Mouse (Mus musculus): ENCODE results near the gene Dgkg.

Dgkg gene

DNA sequence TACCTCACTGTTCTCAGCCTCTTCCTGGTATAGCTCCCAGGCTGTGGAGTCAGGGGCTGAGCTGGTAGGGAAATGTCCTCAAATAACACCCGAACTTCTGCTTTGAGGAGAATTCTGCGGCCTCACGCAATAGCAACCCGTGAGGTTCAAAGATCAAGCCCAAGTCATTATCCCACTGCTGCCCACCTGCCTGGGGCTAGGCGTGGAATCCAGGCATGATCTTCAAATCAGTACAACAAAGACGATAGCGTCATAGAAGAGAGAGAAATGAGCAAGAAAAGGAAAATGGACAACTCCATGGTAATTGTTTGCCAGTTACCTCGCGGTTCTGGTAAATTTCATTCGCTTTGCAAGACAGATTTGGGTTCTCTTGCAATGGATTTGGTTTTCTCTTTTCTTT is 109.3 kb downstream of the Dgkg start:
- DNase-seq (ENCODE audit: low read depth, low spot score), result no peak

DNA sequence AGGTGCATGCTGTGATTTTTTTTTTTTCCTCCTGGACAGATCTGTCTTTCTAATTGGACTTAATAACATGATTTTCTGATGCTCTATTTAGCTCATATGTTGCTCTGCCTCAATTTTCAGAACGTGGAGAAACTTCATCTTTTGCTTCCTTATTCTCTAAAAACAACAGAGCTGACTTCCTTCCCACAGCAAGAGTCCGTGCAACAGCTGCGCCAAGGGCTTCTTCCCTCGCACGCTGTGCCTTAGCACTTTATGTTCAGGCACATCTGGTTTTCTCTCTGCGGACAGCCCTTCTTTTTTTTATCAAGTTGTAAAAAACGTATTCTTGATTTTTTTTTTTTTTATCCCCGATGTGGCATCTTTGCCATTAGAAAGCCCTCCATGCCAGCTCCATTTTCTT is 111.2 kb downstream of the Dgkg start:
- DNase-seq (ENCODE audit: low read depth, low spot score), result no peak

- DNase-seq (ENCODE audit: low read depth, low spot score), result no peak
These were observed 111.9 kb downstream of the Dgkg start for GRCm38 (mm10) chr16:22545016-22545561.

GRCm38 (mm10) chr16:22542691-22543141 is 114.3 kb downstream of the Dgkg start:
- no peak for DNase-seq (ENCODE audit: low read depth, low spot score)

GRCm38 (mm10) chr16:22539275-22539674 is 117.7 kb downstream of the Dgkg start:
- DNase-seq (ENCODE audit: low read depth, low spot score), result no peak

- DNase-seq (ENCODE audit: low read depth, low spot score), result no peak
These were observed 120.3 kb downstream of the Dgkg start for GRCm38 (mm10) chr16:22536581-22537160.

DNA sequence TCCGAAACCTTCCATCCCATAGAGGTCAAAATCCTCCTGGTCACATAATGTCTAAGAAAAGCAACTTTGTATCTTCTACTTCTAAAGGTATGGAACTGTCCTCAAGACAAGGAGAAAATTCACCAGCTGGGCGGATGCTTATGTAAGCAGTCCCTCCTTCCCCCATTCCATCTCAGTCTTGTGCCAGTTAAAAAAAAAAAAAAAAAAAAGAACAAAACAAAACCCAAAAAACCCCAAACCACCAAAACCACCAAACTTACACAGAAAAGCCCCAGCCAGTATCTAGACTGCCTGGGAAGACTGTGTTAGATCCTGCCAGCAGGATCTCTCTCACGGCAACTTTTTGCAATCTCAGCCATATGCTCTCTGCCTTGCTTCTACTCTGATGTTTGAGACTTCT is 123.9 kb downstream of the Dgkg start:
- DNase-seq (ENCODE audit: low read depth, low spot score), result no peak

- DNase-seq (ENCODE audit: low read depth, low spot score), result no peak
These were observed 125.2 kb downstream of the Dgkg start for GRCm38 (mm10) chr16:22531834-22532233.

- no peak for DNase-seq (ENCODE audit: low read depth, low spot score)
These were observed 126.0 kb downstream of the Dgkg start for GRCm38 (mm10) chr16:22531041-22531440.

- DNase-seq (ENCODE audit: low read depth, low spot score), result no peak
These were observed 129.5 kb downstream of the Dgkg start for GRCm38 (mm10) chr16:22527499-22527939.

DNA sequence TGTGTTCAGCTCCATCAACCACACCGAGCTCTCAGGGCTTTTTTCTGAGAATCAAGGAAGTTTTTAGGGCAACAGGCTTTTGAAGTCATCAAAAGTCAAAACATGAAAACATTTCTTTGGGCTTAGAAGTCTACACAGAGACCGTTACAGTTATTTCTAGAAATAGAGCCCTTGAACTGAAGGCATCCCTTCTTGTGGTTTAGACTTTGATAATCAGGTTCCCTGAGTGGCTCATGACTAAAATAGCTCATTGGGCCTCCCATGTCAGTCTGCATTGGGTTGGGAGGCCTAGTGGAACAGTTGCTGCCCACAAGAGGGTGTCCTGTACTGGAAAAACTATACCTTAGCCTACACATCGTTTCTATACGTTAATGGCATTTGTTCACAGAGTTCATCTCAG is 130.6 kb downstream of the Dgkg start:
- DNase-seq (ENCODE audit: low read depth, low spot score), result no peak

GRCm38 (mm10) chr16:22517431-22518384 is 139.3 kb downstream of the Dgkg start:
- peak; percentile 13 for DNase-seq (ENCODE audit: low read depth, low spot score)

DNA sequence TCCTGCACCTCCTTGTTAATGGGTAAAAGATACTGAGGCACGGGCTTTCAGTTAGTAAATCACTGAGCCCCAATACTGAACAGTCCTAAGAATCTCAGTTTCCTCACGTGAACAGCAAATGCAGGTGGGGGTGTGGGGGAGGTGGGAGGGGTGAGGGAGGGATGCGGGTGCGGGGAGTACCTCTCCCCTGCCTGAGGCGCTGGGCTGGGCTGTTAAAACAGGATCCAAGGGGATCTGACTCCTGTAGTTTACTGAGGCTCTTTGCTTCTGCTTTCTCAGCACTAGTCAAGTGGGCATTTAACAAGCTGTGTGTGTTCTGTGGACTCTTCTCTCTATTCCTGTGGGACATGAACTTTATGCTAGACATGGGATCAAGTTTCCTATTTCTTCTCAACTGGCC is 141.5 kb downstream of the Dgkg start:
- DNase-seq (ENCODE audit: low read depth, low spot score), result no peak

DNA sequence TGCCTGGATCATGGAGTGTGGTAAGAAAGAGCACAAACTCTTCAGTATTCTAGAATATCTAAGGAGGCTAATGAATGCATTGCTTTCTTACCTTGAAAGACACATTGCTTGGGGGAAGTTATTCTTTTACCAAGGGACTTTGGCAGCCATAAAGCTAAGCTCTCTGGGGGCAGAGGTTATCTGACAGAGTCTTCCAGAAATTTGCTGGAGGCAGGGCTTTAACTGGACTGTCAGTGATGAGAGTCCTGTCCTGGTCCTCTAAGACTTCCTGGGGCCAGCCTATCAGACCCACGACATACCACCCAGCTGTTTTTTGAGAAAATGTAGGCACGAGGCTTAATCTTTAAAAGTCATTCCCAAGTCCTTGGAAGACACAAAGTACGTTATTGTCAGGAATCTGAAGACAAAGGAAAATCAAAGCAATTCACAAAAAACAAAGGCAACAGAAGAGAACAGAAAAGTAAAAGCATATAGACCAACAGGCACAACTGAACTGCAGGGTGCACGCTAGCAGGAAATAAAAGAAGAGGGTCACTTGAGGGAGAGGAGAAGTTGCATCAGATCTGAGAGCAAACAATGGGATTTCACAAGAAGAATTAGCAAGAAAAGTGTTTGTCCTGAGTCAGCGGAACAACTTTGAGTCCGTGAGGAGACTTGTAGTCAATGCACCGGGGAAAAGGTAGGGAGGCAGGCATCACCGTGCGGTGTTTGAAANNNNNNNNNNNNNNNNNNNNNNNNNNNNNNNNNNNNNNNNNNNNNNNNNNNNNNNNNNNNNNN is 146.0 kb downstream of the Dgkg start:
- no peak for DNase-seq (ENCODE audit: low read depth, low spot score)

DNA sequence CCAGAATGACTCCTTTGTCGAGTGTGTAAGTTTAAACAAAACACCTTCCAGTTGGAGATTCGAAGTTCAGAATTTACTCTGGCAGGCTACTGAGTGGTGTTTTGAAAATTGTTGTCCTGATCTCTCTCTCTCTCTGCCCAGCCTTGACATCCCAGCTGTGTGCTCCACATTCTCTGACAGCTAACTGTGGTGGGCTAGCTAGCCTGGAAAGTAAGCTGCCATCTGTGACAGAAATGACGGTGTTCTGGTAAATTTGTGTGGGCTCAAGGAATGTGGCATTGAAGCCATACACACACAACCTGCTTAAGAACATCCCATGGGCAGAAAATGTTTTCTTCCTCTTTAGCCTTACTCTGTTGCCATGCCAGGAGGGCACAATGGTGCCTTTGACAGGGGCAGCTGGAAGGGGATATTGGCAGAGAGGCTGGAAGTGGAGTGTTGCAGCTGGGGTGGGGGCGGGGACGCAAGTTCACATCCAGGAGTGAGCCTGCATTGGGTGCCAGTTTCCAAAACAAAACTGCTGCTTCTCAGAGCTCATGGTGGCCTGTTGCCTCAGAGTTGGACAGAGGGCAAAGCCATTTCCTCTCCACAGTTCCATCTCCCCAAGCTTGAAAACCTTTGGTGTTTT is 148.0 kb downstream of the Dgkg start:
- no peak for DNase-seq (ENCODE audit: low read depth, low spot score)

DNA sequence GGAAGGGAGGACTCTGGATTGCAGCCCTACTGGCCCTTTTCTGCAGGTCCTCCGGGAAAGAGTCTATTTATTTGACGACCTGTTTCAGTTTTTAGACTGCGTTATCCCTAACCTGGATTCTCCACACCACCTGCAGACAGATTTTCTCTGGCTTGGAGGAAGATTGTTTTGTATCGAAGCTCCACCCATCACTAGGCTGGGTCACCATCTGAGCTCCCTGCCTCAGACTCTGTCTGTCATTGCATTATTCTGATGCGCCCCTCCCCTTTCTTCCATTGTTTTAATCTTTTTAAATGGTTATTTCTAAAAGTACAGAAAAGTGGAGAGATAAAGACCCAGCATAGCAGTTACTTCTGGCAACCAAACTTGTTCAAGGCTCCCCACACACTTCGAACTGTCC is 151.4 kb downstream of the Dgkg start:
- DNase-seq (ENCODE audit: low read depth, low spot score), result no peak

GRCm38 (mm10) chr16:22504851-22505250 is 152.2 kb downstream of the Dgkg start:
- peak; percentile 13 for DNase-seq (ENCODE audit: low read depth, low spot score)

DNA sequence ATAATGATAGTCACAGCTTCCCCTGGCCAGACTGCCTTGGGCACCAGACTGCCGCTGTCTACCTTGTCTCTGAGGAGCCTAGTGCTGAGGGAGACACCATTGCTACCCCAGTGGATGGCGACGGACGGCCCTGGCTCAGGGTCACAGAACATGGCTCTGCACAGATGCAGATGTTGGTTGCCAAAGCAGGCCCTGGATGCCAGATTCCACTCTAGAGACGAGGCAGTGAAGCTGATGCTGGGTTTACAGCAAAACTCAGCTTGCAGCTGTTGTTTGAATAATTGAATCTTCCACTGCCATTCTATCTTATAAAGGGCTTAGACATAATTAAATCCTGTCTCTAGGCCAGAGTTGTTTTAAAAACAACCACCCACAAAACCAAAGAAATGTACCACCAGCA is 153.0 kb downstream of the Dgkg start:
- no peak for DNase-seq (ENCODE audit: low read depth, low spot score)

GRCm38 (mm10) chr16:22503467-22503866 is 153.6 kb downstream of the Dgkg start:
- no peak for DNase-seq (ENCODE audit: low read depth, low spot score)

GRCm38 (mm10) chr16:22501855-22502254 is 155.2 kb downstream of the Dgkg start:
- DNase-seq (ENCODE audit: low read depth, low spot score), result no peak

DNA sequence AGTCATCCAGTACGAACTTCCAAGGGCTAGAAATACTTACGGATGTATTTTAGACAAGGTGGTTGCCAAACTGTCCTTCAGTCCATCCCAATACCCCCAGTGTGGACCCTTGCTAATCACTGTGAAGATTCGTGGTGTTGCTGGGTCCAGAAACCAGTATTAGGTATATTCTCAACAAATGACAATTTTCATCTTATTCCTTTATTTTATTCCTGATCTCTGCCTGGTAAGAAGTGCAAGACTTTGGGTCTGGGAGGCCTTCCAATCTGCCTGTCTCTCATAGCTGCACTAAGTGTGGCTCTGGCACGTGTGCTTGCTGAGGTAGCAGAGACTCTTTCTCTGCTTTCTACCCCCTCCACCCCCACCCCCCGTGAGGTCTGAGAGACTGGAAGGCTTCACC is 156.5 kb downstream of the Dgkg start:
- DNase-seq (ENCODE audit: low read depth, low spot score), result no peak

Data from retina, postnatal 7 days (tissue).